Mouse (Mus musculus) lung, postnatal 0 days (tissue): ENCODE data around the gene Palld.

ENCODE experiments used
- CTCF ChIP-seq: IDR thresholded peaks from 2 replicates; pipeline ENCODE4 v1.5.1; 2016; ENCODE audit warnings: antibody characterized with exemption, mild to moderate bottlenecking
- EP300 ChIP-seq: IDR thresholded peaks from 2 replicates; pipeline ENCODE4 v1.6.1; 2016; ENCODE audit warnings: antibody characterized with exemption, mild to moderate bottlenecking, control low read depth

GRCm38 (mm10) chr8:61557036-61557435 lies 345.5 kb downstream of the Palld start:
- TF ChIP-seq CTCF = no peak
- no peak for TF ChIP-seq EP300
